Mouse (Mus musculus) retina, postnatal 1 day (tissue): ENCODE results near the gene Acot4.
"Not testable (repeated sequence)": the region's sequence is repeated elsewhere in the genome, so short reads cannot be mapped to it uniquely, and the experiment has no call there.

Experiments used
- DNase-seq: peaks from one replicate; pipeline ENCODE4 v3.0.0-alpha.2; 2012

Acot4 gene

GRCm38 (mm10) chr12:84084581-84084980 is 46.4 kb downstream of the Acot4 start:
- no peak for DNase-seq

- DNase-seq, result not testable (repeated sequence)
These were observed 56.5 kb downstream of the Acot4 start for GRCm38 (mm10) chr12:84094666-84095065.
